Mouse (Mus musculus) cerebellum, adult 2 months (tissue): ENCODE results near the gene Zc3h18.

Experiments used
- CTCF ChIP-seq: fragments of 200-500 bp; IDR thresholded peaks from 2 replicates; pipeline ENCODE4 v1.5.1; 2011; ENCODE audit warnings: low read depth, mild to moderate bottlenecking, control low read depth, low read length, moderate library complexity, borderline replicate concordance; ENCODE audit not compliant: insufficient read depth
- POLR2A ChIP-seq: fragments of 200-500 bp; IDR thresholded peaks from 2 replicates; pipeline ENCODE4 v1.6.1; 2011; ENCODE audit warnings: low read length, control low read depth, borderline replicate concordance; ENCODE audit not compliant: insufficient read depth

- 0 out of 2 replicates have a peak, but pooled peaks have one; percentile 21 for TF ChIP-seq POLR2A
- TF ChIP-seq CTCF: no peak
Observed at GRCm38 (mm10) chr8:122444058-122444748, 67.8 kb downstream of the Zc3h18 start.
